Mouse (Mus musculus) liver, embryonic 14.5 days (tissue): Measurements from ENCODE around the gene Zdhhc21.

ENCODE experiments used
- CTCF ChIP-seq: IDR thresholded peaks from 2 replicates; pipeline ENCODE4 v1.5.1; 2016; ENCODE audit warnings: antibody characterized with exemption, low read depth, control low read depth
- EP300 ChIP-seq: IDR thresholded peaks from 2 replicates; pipeline ENCODE4 v1.6.1; 2016; ENCODE audit warnings: antibody characterized with exemption, low read depth

GRCm38 (mm10) chr4:82859131-82860125 lies at the start of gene Zdhhc21:
- TF ChIP-seq CTCF (no peak), EP300 (no peak)
